Mouse (Mus musculus): Measurements from ENCODE around the gene Wscd1.

- TF ChIP-seq CTCF (conservative IDR thresholded peaks at IDR 0.05; ENCODE audit: low read length) = no peak
- TF ChIP-seq POU5F1 (IDR thresholded peaks at IDR 0.05; ENCODE audit: borderline replicate concordance, low read length) = no peak
- TF ChIP-seq NANOG (IDR thresholded peaks at IDR 0.05; ENCODE audit: borderline replicate concordance, low read length) = no peak
Measured at GRCm38 (mm10) chr11:71767726-71768125, 18.0 kb downstream of the Wscd1 start.

Measured in E14TG2a.4 (cell line).